Mouse (Mus musculus): ENCODE data around the gene Ap5z1.

DNA sequence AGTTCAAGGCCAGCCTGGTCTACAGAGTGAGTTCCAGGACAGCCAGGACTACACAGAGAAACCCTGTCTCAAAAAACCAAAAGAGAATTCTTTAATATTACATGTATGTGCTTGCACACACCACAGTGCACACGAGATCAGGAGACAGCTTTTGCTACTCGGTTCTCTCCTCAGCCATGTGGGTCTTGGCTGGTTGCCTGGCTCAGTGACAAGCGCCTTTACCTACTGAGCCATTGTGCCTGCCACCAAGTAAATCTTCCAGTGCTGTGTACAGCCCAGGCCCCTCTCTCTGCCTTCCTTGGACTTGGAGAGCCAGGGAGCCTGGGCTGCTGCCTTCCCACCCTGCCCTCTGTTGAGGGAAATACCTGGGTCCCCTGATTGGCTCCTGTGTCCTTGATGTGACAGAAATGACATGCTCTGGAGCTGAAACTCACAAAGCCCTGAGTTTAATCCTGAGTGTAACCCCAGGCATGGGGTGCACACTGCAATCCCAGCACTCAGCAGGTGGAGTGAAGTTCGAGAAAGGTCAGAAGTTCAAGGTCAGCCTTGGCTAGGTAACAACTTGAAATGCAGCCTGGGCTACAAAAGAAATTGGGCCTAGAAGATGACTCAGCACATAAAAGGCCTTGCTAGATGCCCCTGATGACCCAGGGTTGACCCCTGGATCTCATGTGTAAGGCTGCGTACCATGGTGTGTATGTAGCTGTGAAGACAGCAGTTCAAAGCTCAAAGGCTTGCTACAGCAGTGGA is 14.3 kb downstream of the Ap5z1 start:
- TF ChIP-seq CTCF (IDR thresholded peaks at IDR 0.05; ENCODE audit: insufficient read depth, low read depth, low read length) (no peak), POLR2A (IDR thresholded peaks at IDR 0.05; ENCODE audit: insufficient read depth, low read depth, low read length) (no peak)
